Mouse (Mus musculus) MEL (cell line): ENCODE measurements around the gene Lrfn3.

Experiments used
- BHLHE40 ChIP-seq: IDR thresholded peaks from 2 replicates; pipeline ENCODE4 v1.6.1; 2012; ENCODE audit warnings: low read depth, mild to moderate bottlenecking, inconsistent platforms, low read length, improper control_type of control experiment, borderline replicate concordance
- CTCF ChIP-seq, 3 experiments: IDR thresholded peaks in 2 of 3; conservative IDR thresholded peaks in 1 of 3; 2 replicates each; pipeline ENCODE4 v1.5.1; 2011 to 2012; ENCODE audit warnings: low read length in 3 of 3, low read depth in 2 of 3, mild to moderate bottlenecking in 2 of 3, improper control_type of control experiment in 1 of 3, inconsistent platforms in 1 of 3, mixed read lengths in 1 of 3, moderate library complexity in 1 of 3; ENCODE audit not compliant: control insufficient read depth in 1 of 3, insufficient read depth in 1 of 3, poor library complexity in 1 of 3, severe bottlenecking in 1 of 3
- GABPA ChIP-seq: IDR thresholded peaks from 2 replicates; pipeline ENCODE4 v1.6.1; 2012; ENCODE audit warnings: low read depth, mild to moderate bottlenecking, inconsistent platforms, low read length, improper control_type of control experiment, moderate library complexity
- GATA1 ChIP-seq: IDR thresholded peaks from 2 replicates; pipeline ENCODE4 v1.6.1; 2011; ENCODE audit warnings: low read depth, low read length, improper control_type of control experiment
- HCFC1 ChIP-seq: IDR thresholded peaks from 2 replicates; pipeline ENCODE4 v1.6.1; 2012; ENCODE audit warnings: low read depth, mild to moderate bottlenecking, inconsistent platforms, low read length, improper control_type of control experiment, moderate library complexity
- POLR2A ChIP-seq, 2 experiments: IDR thresholded peaks; 2 replicates each; pipeline ENCODE4 v1.6.1; 2011 to 2012; ENCODE audit warnings: low read length in 2 of 2, mild to moderate bottlenecking in 2 of 2, control low read depth in 1 of 2, improper control_type of control experiment in 1 of 2, low read depth in 1 of 2, moderate library complexity in 1 of 2; ENCODE audit not compliant: control insufficient read depth in 1 of 2, insufficient read depth in 1 of 2, poor library complexity in 1 of 2
- POLR2AphosphoS2 ChIP-seq: IDR thresholded peaks from 2 replicates; pipeline ENCODE4 v1.6.1; 2011; ENCODE audit warnings: low read length, improper control_type of control experiment
- POLR2AphosphoS5 ChIP-seq: IDR thresholded peaks from 2 replicates; pipeline ENCODE4 v1.6.1; 2012; ENCODE audit warnings: low read depth, borderline replicate concordance, mild to moderate bottlenecking, inconsistent platforms, low read length, moderate library complexity, mixed read lengths
- RAD21 ChIP-seq: IDR thresholded peaks from 2 replicates; pipeline ENCODE4 v1.6.1; 2011; ENCODE audit warnings: mild to moderate bottlenecking, low read depth, low read length, improper control_type of control experiment
- TCF12 ChIP-seq: IDR thresholded peaks from 2 replicates; pipeline ENCODE4 v1.6.1; 2014; ENCODE audit warnings: low read depth, mild to moderate bottlenecking, inconsistent platforms, low read length, improper control_type of control experiment, moderate library complexity
- USF1 ChIP-seq: IDR thresholded peaks from 2 replicates; pipeline ENCODE4 v1.6.1; 2014; ENCODE audit warnings: low read depth, mild to moderate bottlenecking, inconsistent platforms, low read length, improper control_type of control experiment, moderate library complexity
- ZKSCAN1 ChIP-seq: IDR thresholded peaks from 2 replicates; pipeline ENCODE4 v1.6.1; 2012; ENCODE audit warnings: low read depth, mild to moderate bottlenecking, inconsistent platforms, low read length, improper control_type of control experiment, moderate library complexity

DNA sequence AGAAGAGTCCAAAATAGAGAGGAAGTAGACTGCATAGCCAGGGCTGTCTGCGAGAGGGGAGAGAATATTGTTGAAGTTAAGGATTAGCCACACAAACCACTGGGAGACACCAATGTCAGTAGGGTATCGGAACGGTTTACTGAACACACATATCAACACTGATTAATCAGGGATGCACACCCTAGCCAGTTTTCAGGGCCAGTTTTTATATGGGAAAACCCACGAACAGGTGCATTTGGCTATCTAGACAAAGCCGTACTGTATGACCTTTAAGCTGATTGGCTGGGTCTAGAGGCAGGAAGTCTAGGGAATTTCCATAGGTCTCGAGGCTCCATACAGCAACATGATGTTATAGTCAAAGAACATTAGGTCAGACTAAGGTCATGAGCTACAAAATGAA is 39.7 kb downstream of the Lrfn3 start:
- TF ChIP-seq CTCF (IDR thresholded peaks at IDR 0.05 in 2 of 3, conservative IDR thresholded peaks at IDR 0.05 in 1 of 3; ENCODE audit: control insufficient read depth in 1 of 3, insufficient read depth in 1 of 3, low read depth in 2 of 3, low read length in 3 of 3, poor library complexity in 1 of 3, severe bottlenecking in 1 of 3) (no peak), POLR2A (IDR thresholded peaks at IDR 0.05; ENCODE audit: control insufficient read depth in 1 of 2, insufficient read depth in 1 of 2, low read depth in 1 of 2, low read length in 2 of 2, poor library complexity in 1 of 2) (no peak), TCF12 (no peak; the same call in 1 of the 2 replicates), POLR2AphosphoS5 (no peak), POLR2AphosphoS2 (no peak), ZKSCAN1 (no peak), GATA1 (no peak), BHLHE40 (no peak), RAD21 (no peak), HCFC1 (no peak), USF1 (no peak), GABPA (no peak)
